Mouse (Mus musculus) mesoderm, embryonic 11.5 days (tissue): ENCODE measurements around the gene Stard3.
"Not testable (repeated sequence)": the region's sequence is repeated elsewhere in the genome, so short reads cannot be mapped to it uniquely, and the experiment has no call there.

Experiments
- DNase-seq: peaks from one replicate; pipeline ENCODE4 v3.0.0-alpha.2; 2012; ENCODE audit warnings: low read depth, low spot score

Stard3 gene

GRCm38 (mm10) chr11:98374266-98374665 lies 16.1 kb downstream of the Stard3 start:
- no peak for DNase-seq

DNA sequence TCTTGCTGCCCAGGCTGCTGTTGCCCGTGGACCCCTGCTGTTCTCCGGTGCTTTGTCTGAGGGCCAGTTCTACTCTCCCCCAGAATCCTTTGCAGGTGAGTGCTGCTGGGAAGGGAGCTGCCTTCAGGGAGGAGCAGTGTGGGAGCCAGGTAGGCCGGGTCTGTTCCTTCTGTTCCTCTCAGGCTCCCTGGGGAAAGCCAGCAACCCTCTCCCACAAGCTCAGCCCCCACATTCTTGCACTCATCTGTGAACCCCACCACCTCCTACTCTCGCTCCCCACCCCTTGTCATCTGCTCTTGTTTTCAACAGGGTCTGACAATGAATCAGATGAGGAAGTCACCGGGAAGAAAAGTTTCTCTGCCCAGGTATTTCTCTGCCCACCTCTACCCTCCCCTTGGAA lies 18.6 kb downstream of the Stard3 start:
- DNase-seq: no peak

DNA sequence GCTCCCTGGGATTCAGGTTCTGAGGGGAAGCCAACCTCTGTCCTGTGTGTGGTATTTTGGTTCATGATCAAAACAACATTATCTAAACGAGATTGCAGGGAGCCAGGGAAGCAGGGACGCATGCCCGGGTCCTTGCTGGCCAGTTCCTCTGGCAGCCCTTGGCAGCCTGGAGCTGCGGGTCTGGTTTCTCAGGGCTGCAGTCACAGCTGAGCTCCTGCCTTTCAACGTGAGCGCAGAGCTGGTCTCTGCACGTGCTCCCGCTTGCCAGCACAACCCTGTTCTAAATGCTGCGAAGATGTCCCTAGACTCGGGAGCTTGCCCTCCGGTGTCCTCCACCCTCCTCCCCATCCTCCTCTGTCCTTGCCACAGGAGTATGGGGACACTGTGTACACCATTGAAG lies 19.6 kb downstream of the Stard3 start:
- DNase-seq: no peak

GRCm38 (mm10) chr11:98379379-98379778 lies 21.2 kb downstream of the Stard3 start:
- no peak for DNase-seq

DNA sequence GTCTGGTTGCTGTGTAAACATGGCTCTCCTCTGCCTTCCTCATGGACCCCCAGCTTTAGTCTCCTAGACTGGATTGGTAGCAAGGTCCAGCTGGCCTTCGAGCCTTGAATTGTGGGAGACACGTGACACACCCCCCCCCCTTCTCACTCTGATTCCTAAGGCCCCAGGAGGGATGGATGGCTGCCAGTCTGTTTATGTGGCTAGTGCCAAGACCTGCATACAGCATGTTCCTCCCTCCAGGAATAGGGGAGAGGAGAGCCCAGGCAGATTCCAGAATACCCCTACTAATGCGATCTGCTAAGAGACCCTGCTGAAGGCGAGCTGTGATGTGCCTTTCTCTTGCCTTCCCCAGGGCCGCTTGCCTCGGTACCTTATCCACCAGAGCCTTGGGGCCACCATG lies 21.9 kb downstream of the Stard3 start:
- DNase-seq: no peak

- no peak for DNase-seq
Measured at GRCm38 (mm10) chr11:98381651-98382050, 23.5 kb downstream of the Stard3 start.

DNA sequence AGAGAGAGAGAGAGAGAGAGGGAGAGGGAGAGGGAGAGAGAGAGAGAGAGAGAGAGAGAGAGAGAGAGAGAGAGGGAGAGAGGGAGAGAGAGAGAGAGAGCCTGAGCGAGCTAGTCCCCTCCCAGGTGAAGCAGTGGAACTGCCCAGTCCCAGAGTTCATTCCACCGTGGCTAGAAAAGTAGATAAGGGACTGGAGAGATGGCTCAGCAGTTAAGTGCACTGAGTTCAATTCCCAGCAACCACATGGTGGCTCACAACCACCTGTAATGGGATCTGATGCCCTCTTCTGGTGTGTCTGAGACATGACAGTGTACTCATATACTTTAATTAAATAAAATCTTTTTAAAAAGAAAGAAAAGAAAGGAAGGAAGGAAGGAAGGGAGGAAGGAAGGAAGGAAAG lies 24.2 kb downstream of the Stard3 start:
- not testable (repeated sequence) for DNase-seq

GRCm38 (mm10) chr11:98383261-98384030 lies 25.3 kb downstream of the Stard3 start, which contains the start of gene Tcap:
Gene Tcap, plus strand, starts transcription at chr11:98383811.
- no peak for DNase-seq

DNA sequence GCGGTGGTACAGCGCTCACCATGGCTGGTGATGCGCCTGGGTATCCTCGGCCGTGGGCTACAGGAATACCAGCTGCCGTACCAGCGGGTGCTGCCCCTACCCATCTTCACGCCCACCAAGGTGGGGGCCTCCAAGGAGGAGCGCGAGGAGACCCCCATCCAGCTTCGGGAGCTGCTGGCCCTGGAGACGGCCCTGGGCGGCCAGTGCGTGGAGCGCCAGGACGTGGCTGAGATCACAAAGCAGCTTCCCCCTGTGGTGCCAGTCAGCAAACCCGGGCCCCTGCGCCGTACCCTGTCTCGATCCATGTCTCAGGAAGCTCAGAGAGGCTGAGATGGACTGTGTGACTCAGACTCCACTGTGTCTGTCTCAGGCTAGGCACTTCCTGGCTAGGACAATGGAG lies 26.0 kb downstream of the Stard3 start:
- no peak for DNase-seq

DNA sequence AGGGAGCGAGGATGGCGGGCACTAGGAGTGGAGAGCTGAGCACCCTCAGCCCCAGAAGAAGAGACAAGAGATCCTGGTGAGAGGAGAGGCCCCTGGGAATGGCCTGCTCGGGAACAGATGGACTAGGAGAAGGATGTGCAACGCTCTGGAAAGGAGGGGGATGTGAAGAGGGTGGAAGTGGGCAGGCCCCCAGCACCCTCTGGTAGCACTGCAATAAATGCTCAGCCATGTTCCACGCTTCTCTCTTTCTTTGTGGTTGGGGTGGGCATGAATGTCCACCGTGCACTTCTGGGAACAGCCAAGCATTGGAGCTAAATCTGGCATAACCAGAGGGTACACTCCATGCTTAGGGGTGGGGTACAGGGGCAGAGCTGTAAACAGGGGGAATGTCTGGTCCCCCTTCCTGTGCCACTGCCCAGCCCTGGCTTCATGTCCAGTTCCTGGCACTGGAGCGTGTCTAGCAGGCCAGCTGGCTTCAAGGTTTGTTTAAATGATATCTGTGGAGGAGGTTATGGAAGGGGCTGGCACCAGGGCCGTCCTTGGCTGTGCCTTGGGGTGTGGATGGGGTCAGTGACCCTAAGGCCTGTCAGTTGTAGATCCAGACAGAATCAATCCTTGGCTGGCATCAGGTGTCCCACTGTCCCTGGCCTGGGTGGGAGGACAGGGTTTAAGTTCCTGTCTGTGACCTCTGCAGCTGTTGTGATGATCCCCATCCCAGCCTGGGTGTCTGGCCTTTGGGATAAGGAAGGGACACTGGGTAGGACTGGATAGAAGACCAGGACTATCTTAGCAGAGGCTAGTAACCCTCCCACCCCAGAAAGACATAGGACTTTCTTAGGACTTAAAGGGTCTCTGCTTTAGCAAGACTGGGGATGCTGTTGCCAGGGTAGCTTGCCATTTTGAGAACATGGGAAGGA lies 26.8 kb downstream of the Stard3 start:
- no peak for DNase-seq

- no peak for DNase-seq
Measured at GRCm38 (mm10) chr11:98385638-98386585, 27.7 kb downstream of the Stard3 start, which contains the start of gene Pnmt. Gene Pnmt, plus strand, starts transcription at chr11:98386450.

GRCm38 (mm10) chr11:98386596-98386995 lies 28.4 kb downstream of the Stard3 start:
- DNase-seq: no peak

DNA sequence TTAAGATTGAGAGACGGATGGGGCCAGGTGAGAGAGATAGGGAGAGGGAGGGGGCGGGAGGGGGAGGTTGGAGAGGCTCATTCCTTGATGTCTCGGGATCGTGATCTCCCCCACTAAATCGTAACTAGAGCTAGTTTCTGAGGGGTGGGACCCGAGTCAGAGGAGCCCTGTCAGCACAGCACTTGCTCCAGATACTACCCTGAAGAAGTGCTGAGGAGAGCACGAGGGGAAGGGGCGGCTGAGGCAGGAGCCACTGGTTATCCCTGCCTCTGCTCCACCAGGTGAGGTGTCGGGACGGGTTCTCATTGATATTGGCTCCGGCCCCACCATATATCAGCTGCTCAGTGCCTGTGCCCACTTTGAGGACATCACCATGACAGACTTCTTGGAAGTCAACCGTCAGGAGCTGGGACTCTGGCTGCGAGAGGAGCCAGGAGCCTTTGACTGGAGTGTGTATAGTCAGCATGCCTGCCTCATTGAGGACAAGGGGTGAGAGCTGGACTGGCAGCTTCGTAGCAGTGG lies 28.9 kb downstream of the Stard3 start:
- no peak for DNase-seq

- DNase-seq: no peak
Measured at GRCm38 (mm10) chr11:98388282-98388681, 30.1 kb downstream of the Stard3 start.

DNA sequence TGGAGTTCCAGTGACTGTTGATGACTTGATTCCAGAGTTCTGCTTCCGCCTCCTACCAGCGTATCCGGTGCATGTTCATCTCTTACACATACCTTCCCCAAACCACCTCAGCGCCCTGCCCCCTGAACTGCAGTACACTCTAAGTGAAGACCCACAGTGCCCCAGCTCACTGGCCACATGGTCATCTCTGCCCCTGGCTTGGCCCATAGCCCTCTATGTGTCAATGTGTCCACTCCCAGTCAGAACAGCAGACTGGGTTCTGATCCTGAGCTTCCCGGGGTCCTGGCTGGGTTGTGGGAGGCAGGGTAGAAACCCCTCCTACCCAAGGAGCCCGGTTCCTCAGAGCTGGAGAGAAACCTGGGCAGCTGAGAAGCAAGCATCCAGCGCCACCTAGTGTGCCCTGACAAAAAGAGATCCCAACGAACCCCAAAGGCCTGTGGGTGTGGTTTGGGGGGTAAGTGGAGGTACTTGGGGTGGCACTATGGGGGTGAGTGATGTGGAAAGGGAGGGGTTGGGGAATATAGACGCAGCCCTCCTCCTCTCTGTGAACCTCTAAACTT lies 31.1 kb downstream of the Stard3 start:
- DNase-seq: no peak

DNA sequence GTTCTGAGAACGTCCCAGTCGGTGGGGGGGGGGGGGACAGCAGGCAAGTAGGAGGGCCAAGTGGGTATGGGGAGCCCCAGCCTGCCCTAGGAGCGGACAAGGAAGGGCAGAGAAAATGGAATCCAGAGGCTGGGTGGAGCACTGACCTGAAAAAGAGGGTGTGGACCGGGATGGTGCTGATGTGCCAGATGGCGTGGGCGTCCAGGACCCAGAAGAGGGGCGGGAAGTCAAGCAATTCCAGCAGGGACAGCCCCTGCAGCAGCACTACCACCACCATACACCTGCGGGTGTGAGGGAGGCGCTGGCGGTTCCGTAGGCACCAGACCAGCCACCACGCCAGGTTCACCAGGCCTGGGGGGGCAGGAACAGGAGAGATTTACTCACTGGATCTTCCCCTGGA lies 32.0 kb downstream of the Stard3 start:
- no peak for DNase-seq

- no peak for DNase-seq
Measured at GRCm38 (mm10) chr11:98392034-98392433, 33.9 kb downstream of the Stard3 start.

DNA sequence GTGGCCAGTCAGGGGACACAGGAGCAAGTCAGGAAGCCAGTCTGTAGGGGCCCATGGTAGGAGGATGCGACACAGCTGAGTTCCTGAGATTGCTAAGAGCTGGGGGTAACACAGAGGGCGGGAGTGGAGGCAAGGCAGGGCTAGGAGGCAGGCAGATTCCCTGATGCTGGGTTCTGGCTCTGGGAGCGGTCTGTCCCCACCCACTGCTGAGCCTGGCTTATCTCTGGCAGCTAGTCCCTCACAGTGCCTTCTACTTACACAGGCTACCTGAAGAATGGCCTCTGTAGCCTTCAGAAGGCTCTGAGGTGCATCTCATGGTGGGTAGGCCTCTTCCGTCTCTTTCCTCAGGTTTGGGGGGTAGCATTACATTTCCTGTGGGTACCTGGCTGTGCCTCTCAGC lies 34.5 kb downstream of the Stard3 start:
- no peak for DNase-seq

DNA sequence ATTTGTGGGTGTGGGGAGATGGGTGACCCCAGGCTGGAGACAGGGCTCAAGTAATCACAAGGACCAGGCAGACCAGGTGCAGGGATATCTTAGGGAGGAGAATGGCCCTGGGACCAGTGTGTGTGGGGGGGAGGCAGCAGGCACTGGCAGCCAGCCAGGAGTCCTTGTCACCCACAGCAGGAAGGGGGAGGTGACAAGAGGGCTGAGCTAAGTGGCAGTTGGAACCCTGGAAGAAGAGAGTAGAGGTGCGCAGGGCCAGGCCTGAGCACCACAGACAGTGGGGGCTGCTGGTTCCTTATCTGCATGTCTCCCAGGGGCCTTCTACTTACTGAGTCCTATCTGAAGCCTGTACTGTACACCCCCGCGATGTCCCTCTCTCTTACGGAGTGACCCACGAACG lies 35.1 kb downstream of the Stard3 start:
- no peak for DNase-seq

DNA sequence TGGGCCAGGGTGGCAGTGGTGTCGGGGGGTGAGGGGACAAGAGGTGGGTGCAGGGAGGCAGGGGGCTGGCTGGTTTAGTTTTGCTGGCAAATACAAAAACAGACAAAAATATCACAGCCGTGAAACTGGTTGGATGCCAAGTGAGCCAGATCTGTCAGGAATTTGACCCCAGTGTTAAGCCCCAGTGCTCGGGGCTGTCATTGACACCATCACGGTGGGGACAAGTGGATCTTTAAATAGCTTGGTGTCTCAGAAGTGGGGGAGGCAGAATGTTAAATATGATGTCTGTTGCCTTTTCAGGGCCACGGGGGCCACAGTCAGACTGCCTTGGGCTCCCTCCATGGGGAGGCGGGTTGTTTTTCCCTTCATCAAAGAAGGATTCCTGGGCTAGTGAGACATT lies 36.1 kb downstream of the Stard3 start:
- DNase-seq: no peak

DNA sequence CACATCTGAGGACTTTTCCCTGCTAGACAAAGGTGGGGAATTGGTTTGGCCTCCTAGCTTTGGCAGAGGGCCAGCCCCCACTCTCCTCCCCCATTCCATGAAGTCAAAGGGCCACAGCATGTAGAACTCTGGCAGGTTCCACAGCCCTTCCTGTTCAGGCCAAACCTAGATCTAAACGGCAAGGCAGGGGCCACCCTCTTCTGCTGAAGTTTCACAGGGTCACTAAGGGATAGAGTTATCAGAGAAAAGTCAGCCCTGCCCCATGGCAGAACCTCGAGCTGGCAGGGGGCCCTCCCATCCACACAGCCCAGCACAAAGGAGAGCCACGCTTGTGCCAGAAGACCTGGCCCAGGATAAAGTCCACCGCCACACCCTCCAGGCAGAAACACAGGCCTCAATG lies 36.9 kb downstream of the Stard3 start:
- DNase-seq: no peak
